Mouse (Mus musculus): Measurements from ENCODE around the gene Tnrc6a. TPM values are rescaled to one million over a fixed set of nuclear protein-coding genes. Genes with fewer than 3 reads are reported as not detected.

Tnrc6a gene
- total RNA-seq, 1 experiment from 2014 or later: 62.6 TPM

GRCm38 (mm10) chr7:123184891-123185290 lies 61.2 kb downstream of the Tnrc6a start:
- no peak for ATAC-seq (replicated peaks; ENCODE audit: low read depth, poor library complexity, severe bottlenecking)

DNA sequence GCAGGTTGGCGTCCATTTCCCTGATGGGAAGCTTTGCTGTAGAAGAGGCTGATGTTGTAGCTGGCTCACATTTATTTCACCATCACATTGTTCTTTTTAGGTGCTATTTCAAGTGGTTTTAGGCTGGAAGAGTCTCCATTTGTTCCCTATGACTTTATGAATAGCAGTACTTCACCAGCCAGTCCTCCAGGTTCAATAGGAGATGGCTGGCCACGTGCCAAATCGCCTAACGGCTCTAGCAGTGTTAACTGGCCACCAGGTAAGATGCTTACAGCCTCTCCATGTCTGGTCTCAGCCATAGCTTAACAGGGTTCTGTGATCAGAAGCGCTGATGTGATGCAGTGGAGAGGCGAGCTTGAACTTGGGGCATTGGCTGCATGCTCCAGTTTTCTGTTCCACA lies 62.8 kb downstream of the Tnrc6a start:
- ATAC-seq (replicated peaks; ENCODE audit: low read depth, poor library complexity, severe bottlenecking): no peak

- no peak for ATAC-seq (replicated peaks; ENCODE audit: low read depth, poor library complexity, severe bottlenecking)
Observed at GRCm38 (mm10) chr7:123187246-123187645, 63.6 kb downstream of the Tnrc6a start.

- no peak for ATAC-seq (replicated peaks; ENCODE audit: low read depth, poor library complexity, severe bottlenecking)
Observed at GRCm38 (mm10) chr7:123188462-123188861, 64.8 kb downstream of the Tnrc6a start.

- no peak for ATAC-seq (replicated peaks; ENCODE audit: low read depth, poor library complexity, severe bottlenecking)
Observed at GRCm38 (mm10) chr7:123189762-123190161, 66.1 kb downstream of the Tnrc6a start.

- ATAC-seq (replicated peaks; ENCODE audit: low read depth, poor library complexity, severe bottlenecking): no peak
Observed at GRCm38 (mm10) chr7:123191731-123192130, 68.0 kb downstream of the Tnrc6a start.

- ATAC-seq (replicated peaks; ENCODE audit: low read depth, poor library complexity, severe bottlenecking): no peak
Observed at GRCm38 (mm10) chr7:123193201-123193600, 69.5 kb downstream of the Tnrc6a start.

- no peak for ATAC-seq (replicated peaks; ENCODE audit: low read depth, poor library complexity, severe bottlenecking)
Observed at GRCm38 (mm10) chr7:123194696-123195095, 71.0 kb downstream of the Tnrc6a start.

- no peak for ATAC-seq (replicated peaks; ENCODE audit: low read depth, poor library complexity, severe bottlenecking)
Observed at GRCm38 (mm10) chr7:123196432-123196831, 72.7 kb downstream of the Tnrc6a start.

DNA sequence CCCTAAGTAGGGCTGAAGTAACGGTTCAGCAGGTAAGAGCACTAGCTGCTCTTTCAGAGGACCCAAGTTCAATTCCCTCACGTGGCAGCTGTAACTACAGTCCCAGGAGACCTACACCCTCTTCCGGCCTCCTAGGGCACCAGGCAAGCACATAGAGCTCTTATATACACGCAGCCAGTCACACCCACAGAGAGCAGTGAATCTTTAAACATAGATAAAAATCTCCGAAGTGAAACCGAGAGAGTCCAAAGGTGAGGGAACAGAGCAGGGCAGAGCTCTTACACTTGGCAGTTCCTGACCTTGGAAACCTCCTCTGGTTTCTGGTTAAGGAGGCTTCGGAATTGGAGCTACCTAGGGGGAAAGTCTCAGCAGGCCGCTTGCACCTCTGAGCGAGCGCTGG lies 75.0 kb downstream of the Tnrc6a start:
- ATAC-seq (replicated peaks; ENCODE audit: low read depth, poor library complexity, severe bottlenecking): no peak

GRCm38 (mm10) chr7:123199151-123199550 lies 75.5 kb downstream of the Tnrc6a start:
- ATAC-seq (replicated peaks; ENCODE audit: low read depth, poor library complexity, severe bottlenecking): no peak

- ATAC-seq (replicated peaks; ENCODE audit: low read depth, poor library complexity, severe bottlenecking): no peak
Observed at GRCm38 (mm10) chr7:123199656-123200206, 76.0 kb downstream of the Tnrc6a start.

DNA sequence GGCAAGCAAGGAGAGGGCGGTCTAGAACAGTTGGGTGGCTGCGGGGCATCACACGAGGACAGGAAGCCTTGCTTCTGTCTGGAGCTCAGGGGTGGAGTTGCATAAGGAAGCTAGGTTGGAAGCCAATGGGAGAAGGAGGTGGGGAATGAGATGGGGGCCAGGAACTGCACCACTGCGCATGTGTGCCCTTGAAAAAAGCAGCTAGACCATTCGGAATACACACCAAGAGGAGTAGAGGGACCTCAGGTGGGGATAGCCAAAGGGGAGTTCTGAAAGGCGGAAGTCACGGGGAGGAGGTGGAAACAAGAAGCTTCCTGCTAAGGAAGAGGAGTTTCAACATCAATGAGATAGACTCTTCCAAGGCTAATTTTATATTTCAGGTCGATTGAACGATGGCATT lies 77.0 kb downstream of the Tnrc6a start:
- ATAC-seq (replicated peaks; ENCODE audit: low read depth, poor library complexity, severe bottlenecking): peak; percentile 36

- ATAC-seq (replicated peaks; ENCODE audit: low read depth, poor library complexity, severe bottlenecking): peak; percentile 67
Observed at GRCm38 (mm10) chr7:123205261-123205660, 81.6 kb downstream of the Tnrc6a start.

GRCm38 (mm10) chr7:123207561-123207960 lies 83.9 kb downstream of the Tnrc6a start:
- ATAC-seq (replicated peaks; ENCODE audit: low read depth, poor library complexity, severe bottlenecking): no peak

- no peak; the same call in 1 of the 2 replicates for ATAC-seq (replicated peaks; ENCODE audit: low read depth, poor library complexity, severe bottlenecking)
Observed at GRCm38 (mm10) chr7:123209864-123210263, 86.2 kb downstream of the Tnrc6a start.

DNA sequence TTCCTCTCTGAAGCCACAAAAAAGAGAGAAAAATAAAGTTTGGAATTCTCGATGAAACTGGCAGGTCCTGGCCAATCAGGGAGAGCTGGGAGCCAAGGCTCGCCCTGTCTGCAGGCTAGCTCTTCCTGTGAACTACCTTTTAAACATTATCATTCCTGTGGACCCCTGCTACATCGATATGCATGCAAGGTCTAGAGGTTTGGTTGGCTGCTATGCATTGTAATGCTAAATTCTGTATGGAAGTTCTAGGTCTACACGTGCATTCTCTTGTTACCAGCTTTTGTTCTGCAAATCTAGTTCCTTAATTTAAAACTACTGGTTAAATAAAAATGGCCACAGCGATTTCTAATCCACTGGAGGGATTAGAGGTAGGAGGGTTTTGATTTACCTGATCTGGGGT lies 87.8 kb downstream of the Tnrc6a start:
- no peak for ATAC-seq (replicated peaks; ENCODE audit: low read depth, poor library complexity, severe bottlenecking)

- ATAC-seq (replicated peaks; ENCODE audit: low read depth, poor library complexity, severe bottlenecking): no peak
Observed at GRCm38 (mm10) chr7:123212316-123212715, 88.6 kb downstream of the Tnrc6a start.

GRCm38 (mm10) chr7:123214365-123215075 lies 90.8 kb downstream of the Tnrc6a start, which contains the start of gene Slc5a11:
Gene Slc5a11, plus strand, starts transcription at chr7:123214780.
- no peak for ATAC-seq (replicated peaks; ENCODE audit: low read depth, poor library complexity, severe bottlenecking)

DNA sequence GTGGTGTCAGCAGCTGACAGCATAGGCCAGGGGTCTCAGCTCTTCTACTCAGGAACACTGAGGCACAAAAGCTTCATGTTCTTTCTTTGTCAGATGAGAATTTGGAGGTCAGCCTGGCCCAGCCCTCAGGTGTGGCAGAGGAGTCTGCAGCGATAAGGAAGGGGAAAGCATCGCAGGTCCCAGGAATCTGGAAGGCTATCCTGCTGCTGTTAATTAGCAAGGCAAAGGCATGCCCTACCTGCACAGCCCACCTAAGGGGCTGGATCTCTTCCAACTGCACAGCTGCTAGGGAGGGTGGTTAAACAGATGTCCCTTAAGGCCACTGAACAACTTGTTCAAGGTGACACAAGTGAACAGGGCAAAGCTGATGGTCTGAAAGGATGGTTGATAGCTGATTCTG lies 91.5 kb downstream of the Tnrc6a start:
- ATAC-seq (replicated peaks; ENCODE audit: low read depth, poor library complexity, severe bottlenecking): no peak

DNA sequence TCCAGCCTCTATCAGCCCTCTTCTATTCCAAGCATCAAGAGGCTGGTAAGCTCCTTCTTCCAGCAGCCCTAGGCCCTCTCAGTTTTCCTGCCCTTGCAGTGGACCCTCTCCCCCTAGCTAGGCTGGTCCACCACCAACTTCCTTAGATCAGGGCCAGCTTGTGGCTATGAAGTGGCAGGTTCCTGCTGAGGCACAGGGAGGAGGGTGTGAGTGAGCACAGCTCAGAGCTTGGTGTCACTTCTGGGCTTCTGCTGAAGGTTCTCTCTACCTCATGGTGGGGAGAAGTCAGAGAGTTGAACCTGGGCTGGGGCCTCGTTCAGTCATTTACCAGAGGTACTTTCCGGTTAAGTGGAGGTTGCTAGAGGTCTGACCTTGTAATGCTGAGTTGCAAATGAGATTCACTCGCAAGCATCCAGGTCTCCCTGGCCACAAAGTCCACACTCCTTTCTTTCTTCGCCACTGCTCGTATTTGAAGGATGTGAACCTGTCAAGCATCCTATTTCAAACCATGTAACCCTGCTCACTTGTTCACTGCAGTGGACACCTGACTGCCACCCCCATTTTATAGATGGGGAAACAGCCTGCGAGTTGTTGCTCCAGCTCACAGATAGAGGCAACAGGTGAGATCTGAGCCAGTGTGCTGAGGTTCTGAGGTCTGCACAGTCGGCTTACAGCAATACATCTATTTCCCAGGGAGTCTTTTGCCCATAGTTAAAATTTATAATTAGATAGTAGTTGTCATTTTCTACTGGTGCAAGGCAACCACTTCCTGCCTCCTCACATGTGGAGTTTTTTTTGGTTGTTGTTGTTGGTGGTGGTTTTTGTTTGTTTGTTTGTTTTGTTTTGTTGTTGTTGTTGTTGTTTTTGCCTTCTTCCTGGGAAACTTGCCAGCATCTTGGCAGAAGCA lies 94.0 kb downstream of the Tnrc6a start:
- 0 out of 2 replicates have a peak, but pooled peaks have one; percentile 39 for ATAC-seq (replicated peaks; ENCODE audit: low read depth, poor library complexity, severe bottlenecking)

Data from common myeloid progenitor, adult 5-6 weeks (primary cell).